Mouse (Mus musculus): ENCODE measurements around the gene Cgref1.

- TF ChIP-seq POLR2A (IDR thresholded peaks at IDR 0.05; ENCODE audit: borderline replicate concordance, extremely low read depth, low read depth, low read length) (no peak), CTCF (IDR thresholded peaks at IDR 0.05; ENCODE audit: insufficient read depth, low read length) (no peak)
Observed at GRCm38 (mm10) chr5:30918691-30919090, 26.7 kb downstream of the Cgref1 start.

Measured in lung, adult 2 months (tissue).